Mouse (Mus musculus) limb, embryonic 11.5 days (tissue): ENCODE measurements at regions not wholly inside any gene's neighbourhood (a gene's known extent, or its start where the extent isn't known, plus 50 kb on each side); places are given as distances from the start of the nearest gene placed in this dataset.

Experiments used
- ATAC-seq: fragments of 200-750 bp; cut with Nextera tagmentation; 2 replicates; pipeline ENCODE4 v1.8.0; 2017; ENCODE audit warnings: low read depth; ENCODE audit not compliant: insufficient number of reproducible peaks, low FRiP score, low TSS enrichment
- DNase-seq: peaks from one replicate; pipeline ENCODE4 v3.0.0-alpha.2; 2015; ENCODE audit warnings: low spot score
- H3K27ac ChIP-seq: fragments of 300-500 bp; sonication (generic); replicated peaks from 2 replicates; pipeline ENCODE4 v1.5.1; 2014; ENCODE audit warnings: low read depth, mild to moderate bottlenecking, low read length
- H3K27me3 ChIP-seq: fragments of 300-500 bp; sonication (generic); 2 replicates; pipeline ENCODE4 v1.6.1; 2014; ENCODE audit warnings: mild to moderate bottlenecking, low read length, mixed read lengths; ENCODE audit not compliant: control insufficient read depth, insufficient read depth
- H3K36me3 ChIP-seq: fragments of 300-500 bp; sonication (generic); 2 replicates; pipeline ENCODE4 v1.6.1; 2014; ENCODE audit warnings: mild to moderate bottlenecking, low read length, moderate library complexity, mixed read lengths; ENCODE audit not compliant: control insufficient read depth, insufficient read depth
- H3K4me1 ChIP-seq: fragments of 300-500 bp; sonication (generic); 2 replicates; pipeline ENCODE4 v1.6.1; 2014; ENCODE audit warnings: low read length, mixed read lengths; ENCODE audit not compliant: control insufficient read depth, insufficient read depth
- H3K4me2 ChIP-seq: fragments of 300-500 bp; sonication (generic); 2 replicates; pipeline ENCODE4 v1.6.1; 2014; ENCODE audit warnings: low read depth, mild to moderate bottlenecking, moderate library complexity; ENCODE audit not compliant: severe bottlenecking
- H3K4me3 ChIP-seq: fragments of 300-500 bp; sonication (generic); 2 replicates; pipeline ENCODE4 v1.5.1; 2014; ENCODE audit warnings: low read depth, low read length
- H3K9ac ChIP-seq: fragments of 300-500 bp; sonication (generic); 2 replicates; pipeline ENCODE4 v1.6.1; 2014; ENCODE audit warnings: mild to moderate bottlenecking, low read length
- H3K9me3 ChIP-seq: fragments of 300-500 bp; sonication (generic); 2 replicates; pipeline ENCODE4 v1.6.1; 2016; ENCODE audit warnings: low read length; ENCODE audit not compliant: control insufficient read depth
- WGBS: fragments of 180-500 bp; shearing (Covaris S2); extraction: QIAGEN DNeasy Blood & Tissue Kit; methylation state at CpG from one replicate; pipeline ENCODE4 v1.1.7; 2014; 5-methylcytosine and 5-hydroxymethylcytosine counted together

DNA sequence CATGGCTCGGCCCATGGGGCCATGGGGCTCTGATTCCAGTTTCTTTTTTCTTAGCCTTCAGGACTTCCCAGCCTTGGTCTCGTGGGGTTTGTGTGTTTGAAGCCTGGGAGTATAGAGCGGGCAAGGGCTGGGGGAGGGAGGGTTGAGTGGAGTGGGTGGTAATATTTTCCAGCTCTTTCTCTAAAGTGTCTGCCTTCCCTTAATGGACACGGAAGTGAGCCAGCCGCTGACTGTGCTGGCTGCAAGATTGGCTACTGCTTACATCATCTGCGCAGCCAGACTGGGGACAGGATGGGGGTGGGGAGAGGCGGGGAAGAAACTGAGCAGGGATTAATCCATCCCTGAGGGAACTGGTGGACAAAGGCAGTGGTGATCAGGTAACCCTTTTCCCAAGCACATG, 52.3 kb downstream of the Tnp1 start:
- Histone ChIP-seq H3K9ac (no peak overlapping the region; the same call in 1 of the 2 replicates), H3K4me1 (peaks cover 9% of the 10 kb centered on the region; the same call in 1 of the 2 replicates), H3K36me3 (no peaks in the 10 kb centered on the region), H3K9me3 (no peaks in the 10 kb centered on the region), H3K27ac (peak overlapping the region; percentile 60; the same call in 1 of the 2 replicates), H3K27me3 (no peaks in the 10 kb centered on the region), H3K4me2 (no peak overlapping the region), H3K4me3 (no peak overlapping the region)
- WGBS: 27% methylated on average over 7 of the region's 7 CpGs
- peak; percentile 66 for DNase-seq
- ATAC-seq: peak; percentile 86

- Histone ChIP-seq H3K27me3 (no peaks in the 10 kb centered on the region), H3K36me3 (no peaks in the 10 kb centered on the region), H3K4me2 (no peak overlapping the region), H3K4me1 (peaks cover 9% of the 10 kb centered on the region; the same call in 1 of the 2 replicates), H3K9me3 (no peaks in the 10 kb centered on the region), H3K4me3 (no peak overlapping the region), H3K9ac (no peak overlapping the region), H3K27ac (no peak overlapping the region)
- DNase-seq: no peak
- no peak for ATAC-seq
- WGBS: 21% methylated on average over 4 of the region's 4 CpGs
These were observed 55.5 kb downstream of the Tnp1 start for GRCm38 (mm10) chr1:72960241-72960653.

GRCm38 (mm10) chr1:72955387-72955786, 60.3 kb downstream of the Tnp1 start:
- Histone ChIP-seq H3K9ac (no peak overlapping the region), H3K27me3 (no peaks in the 10 kb centered on the region), H3K4me1 (peaks cover 4% of the 10 kb centered on the region; the same call in 1 of the 2 replicates), H3K36me3 (no peaks in the 10 kb centered on the region), H3K27ac (no peak overlapping the region), H3K4me2 (no peak overlapping the region), H3K4me3 (no peak overlapping the region), H3K9me3 (no peaks in the 10 kb centered on the region)
- WGBS: 77% methylated on average over 2 of the region's 2 CpGs
- ATAC-seq (no peak), DNase-seq (no peak)

- no peaks in the 10 kb centered on the region for H3K27me3 ChIP-seq
- H3K9me3 ChIP-seq: no peaks in the 10 kb centered on the region
- 14% methylated on average over 6 of the region's 6 CpGs for WGBS
- H3K4me2 ChIP-seq: no peak overlapping the region
- H3K4me3 ChIP-seq: no peak overlapping the region
- H3K4me1 ChIP-seq: peaks cover 4% of the 10 kb centered on the region; the same call in 1 of the 2 replicates
- ATAC-seq: 0 out of 2 replicates have a peak, but pooled peaks have one; percentile 39
- peak; percentile 49 for DNase-seq
- no peak overlapping the region; the same call in 1 of the 2 replicates for H3K27ac ChIP-seq
- no peaks in the 10 kb centered on the region for H3K36me3 ChIP-seq
- H3K9ac ChIP-seq: no peak overlapping the region
These were observed 62.8 kb downstream of the Tnp1 start for GRCm38 (mm10) chr1:72952896-72953295.

GRCm38 (mm10) chr1:72951802-72952201, 63.9 kb downstream of the Tnp1 start:
- DNase-seq (no peak), ATAC-seq (no peak)
- 77% methylated on average over 7 of the region's 7 CpGs for WGBS
- no peak overlapping the region for H3K9ac ChIP-seq
- no peaks in the 10 kb centered on the region for H3K36me3 ChIP-seq
- no peak overlapping the region for H3K4me3 ChIP-seq
- no peaks in the 10 kb centered on the region for H3K27me3 ChIP-seq
- no peak overlapping the region for H3K27ac ChIP-seq
- no peaks in the 10 kb centered on the region for H3K9me3 ChIP-seq
- H3K4me2 ChIP-seq: no peak overlapping the region
- peaks cover 4% of the 10 kb centered on the region; the same call in 1 of the 2 replicates for H3K4me1 ChIP-seq

- Histone ChIP-seq H3K9me3 (no peaks in the 10 kb centered on the region), H3K27ac (no peak overlapping the region), H3K9ac (no peak overlapping the region), H3K27me3 (no peaks in the 10 kb centered on the region), H3K4me1 (peaks cover 4% of the 10 kb centered on the region; the same call in 1 of the 2 replicates), H3K36me3 (no peaks in the 10 kb centered on the region), H3K4me2 (no peak overlapping the region), H3K4me3 (no peak overlapping the region)
- DNase-seq: no peak
- no peak for ATAC-seq
- 90% methylated on average over 7 of the region's 7 CpGs for WGBS
These were observed 64.3 kb downstream of the Tnp1 start for GRCm38 (mm10) chr1:72951365-72951764.

GRCm38 (mm10) chr1:72946235-72946634, 69.5 kb downstream of the Tnp1 start:
- peak; percentile 39 for DNase-seq
- Histone ChIP-seq H3K4me1 (peaks cover 10% of the 10 kb centered on the region), H3K27me3 (no peaks in the 10 kb centered on the region), H3K4me2 (no peak overlapping the region), H3K9me3 (no peaks in the 10 kb centered on the region), H3K36me3 (no peaks in the 10 kb centered on the region), H3K4me3 (no peak overlapping the region), H3K9ac (no peak overlapping the region), H3K27ac (no peak overlapping the region)
- no peak for ATAC-seq
- WGBS: 27% methylated on average over 4 of the region's 4 CpGs

- Histone ChIP-seq H3K4me3 (peak overlapping the region; percentile 0; the same call in 1 of the 2 replicates), H3K27me3 (no peaks in the 10 kb centered on the region), H3K9me3 (no peaks in the 10 kb centered on the region), H3K36me3 (no peaks in the 10 kb centered on the region), H3K9ac (peak overlapping the region; percentile 14; the same call in 1 of the 2 replicates), H3K27ac (no peak overlapping the region; the same call in 1 of the 2 replicates), H3K4me1 (peaks cover 10% of the 10 kb centered on the region), H3K4me2 (peak overlapping the region; percentile 34)
- ATAC-seq (0 out of 2 replicates have a peak, but pooled peaks have one; percentile 15), DNase-seq (peak; percentile 41)
- 16% methylated on average over 9 of the region's 9 CpGs for WGBS
These were observed 70.0 kb downstream of the Tnp1 start for GRCm38 (mm10) chr1:72945750-72946102.
